Mouse (Mus musculus) frontal cortex, postnatal 36 days (tissue): ENCODE results near the gene Adora1.
A peak's percentile ranks its signal among the peaks of the same experiment; 100 is the strongest.
"Not testable (repeated sequence)": the region's sequence is repeated elsewhere in the genome, so short reads cannot be mapped to it uniquely, and the experiment has no call there.

ENCODE experiments used
- DNase-seq, 2 experiments: peaks; one replicate each; pipeline ENCODE4 v3.0.0; 2022; ENCODE audit warnings: low spot score in 2 of 2

Gene Adora1

DNA sequence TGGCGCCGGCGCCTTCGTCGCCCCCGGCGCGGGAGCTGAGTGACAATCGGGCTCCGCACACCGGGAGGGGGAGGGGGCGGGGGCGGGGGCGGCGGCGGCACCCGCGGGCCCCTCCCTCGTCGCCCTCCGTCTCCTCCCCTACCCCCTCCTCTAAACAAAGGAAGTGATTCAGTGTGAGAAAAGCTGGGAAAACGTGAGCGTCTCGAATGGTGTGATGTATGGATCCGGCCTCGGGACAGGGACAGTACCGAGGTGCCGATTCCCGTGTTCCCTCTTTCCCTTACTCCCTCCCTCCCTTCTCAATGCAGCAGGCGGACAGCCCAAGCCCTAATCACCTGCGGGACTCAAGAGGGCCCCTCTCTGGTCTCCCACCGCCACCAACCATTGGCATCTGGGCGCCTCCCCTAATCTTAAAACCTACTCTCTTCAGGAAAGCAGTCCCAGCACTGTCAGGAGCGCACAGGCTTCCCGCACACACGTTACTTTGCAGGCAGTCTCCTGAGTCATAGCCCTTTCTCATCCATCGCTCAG is at the start of gene Adora1:
Gene Adora1, minus strand, starts transcription at position 41 of the 531 bp plus-strand sequence.
- no peak for DNase-seq

DNA sequence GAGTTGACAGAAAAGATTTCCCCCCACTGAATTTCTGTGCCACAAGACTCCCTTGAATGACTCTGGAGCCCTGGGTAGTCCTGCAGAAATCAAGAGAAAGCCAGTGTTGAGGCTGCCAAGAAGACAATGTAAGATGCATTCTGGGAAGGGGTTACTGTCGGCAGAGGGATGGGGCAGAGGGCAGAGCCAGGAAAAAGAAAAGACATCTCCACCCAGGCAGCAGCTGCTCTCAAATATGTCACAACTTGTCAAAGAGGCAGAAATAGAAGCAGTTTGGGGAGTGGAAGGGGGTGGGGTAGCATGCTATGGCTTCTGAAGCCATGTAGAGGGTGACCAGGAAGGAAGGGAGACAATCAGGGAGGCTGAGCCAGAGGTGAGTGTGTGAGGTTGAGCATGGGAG is 47.9 kb upstream of the Adora1 start:
- DNase-seq, result no peak

DNA sequence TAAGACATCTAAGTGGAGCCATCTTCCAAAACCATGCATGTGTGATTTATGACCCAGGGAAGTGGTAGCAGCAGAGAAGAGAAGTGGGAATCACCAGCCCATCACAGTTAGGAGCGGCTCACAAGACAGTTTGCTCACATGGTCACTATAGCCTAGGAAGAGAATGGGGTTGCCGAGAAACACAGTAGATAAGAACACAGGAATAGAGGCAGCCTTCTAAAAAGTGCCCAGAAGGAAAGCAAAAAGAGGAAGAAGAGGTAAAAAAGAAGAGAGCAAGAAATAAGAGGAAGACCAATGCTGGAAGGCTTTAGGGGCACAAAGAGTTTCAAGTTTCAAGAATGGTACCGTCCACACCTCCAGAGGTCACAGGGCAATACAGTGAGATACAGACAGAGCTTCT is 47.1 kb upstream of the Adora1 start:
- DNase-seq, result no peak

DNA sequence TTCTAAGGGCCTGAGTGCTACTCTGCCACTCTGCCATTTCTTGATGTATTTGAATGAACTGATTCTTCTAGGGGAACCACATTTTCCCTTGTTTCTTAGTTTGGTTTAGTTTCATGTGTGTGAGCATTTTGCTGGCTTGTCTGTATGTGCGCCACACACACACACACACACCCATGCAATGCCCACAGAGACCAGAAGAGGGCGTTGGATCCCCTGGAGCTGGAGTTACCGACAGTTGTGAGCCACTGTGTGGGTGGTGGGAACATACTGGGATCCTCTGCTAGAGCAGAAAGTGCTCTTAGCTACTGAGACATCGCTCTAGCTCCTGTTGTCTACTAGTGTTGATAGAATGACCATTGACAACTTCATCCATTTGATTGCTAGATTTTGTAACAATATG is 46.3 kb upstream of the Adora1 start:
- no peak for DNase-seq

DNA sequence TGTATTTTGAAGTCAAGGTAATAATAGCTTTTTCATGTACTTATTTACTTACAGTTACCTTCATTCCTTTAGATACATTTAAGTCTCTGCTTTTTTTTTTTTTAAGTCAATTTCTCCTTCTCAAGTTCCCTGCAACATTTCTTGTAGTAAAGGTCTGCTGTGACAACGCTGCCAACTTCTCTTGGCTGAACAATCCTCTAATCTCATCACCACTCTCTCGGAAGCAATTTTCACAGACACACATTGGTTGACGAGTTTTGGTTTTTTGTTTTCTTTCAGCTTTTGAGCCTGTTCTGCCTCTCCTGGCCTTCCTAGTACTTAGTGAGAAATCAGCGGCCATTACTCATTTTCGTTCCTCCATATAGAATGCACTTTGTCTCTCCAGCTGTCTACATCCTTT is 44.9 kb upstream of the Adora1 start:
- DNase-seq, result no peak

DNA sequence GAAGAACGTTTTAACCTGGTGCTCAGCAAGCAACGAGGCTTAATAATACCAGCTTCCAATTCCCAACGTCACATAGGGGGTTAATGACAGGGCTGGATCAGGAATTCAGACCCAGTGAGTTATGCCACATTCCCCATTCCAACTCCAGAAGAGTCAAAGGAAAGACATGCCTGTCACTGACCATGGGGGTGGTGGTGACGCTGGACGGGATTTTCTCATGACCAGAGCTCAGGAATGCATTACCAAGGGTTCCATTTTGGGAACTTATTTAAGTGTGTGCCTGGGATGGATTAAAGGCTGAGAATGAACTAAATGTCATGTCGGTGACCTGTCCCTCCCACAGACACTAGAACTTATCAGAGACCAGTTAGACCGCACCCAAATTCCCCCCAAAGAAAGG is 41.6 kb upstream of the Adora1 start:
- no peak for DNase-seq

DNA sequence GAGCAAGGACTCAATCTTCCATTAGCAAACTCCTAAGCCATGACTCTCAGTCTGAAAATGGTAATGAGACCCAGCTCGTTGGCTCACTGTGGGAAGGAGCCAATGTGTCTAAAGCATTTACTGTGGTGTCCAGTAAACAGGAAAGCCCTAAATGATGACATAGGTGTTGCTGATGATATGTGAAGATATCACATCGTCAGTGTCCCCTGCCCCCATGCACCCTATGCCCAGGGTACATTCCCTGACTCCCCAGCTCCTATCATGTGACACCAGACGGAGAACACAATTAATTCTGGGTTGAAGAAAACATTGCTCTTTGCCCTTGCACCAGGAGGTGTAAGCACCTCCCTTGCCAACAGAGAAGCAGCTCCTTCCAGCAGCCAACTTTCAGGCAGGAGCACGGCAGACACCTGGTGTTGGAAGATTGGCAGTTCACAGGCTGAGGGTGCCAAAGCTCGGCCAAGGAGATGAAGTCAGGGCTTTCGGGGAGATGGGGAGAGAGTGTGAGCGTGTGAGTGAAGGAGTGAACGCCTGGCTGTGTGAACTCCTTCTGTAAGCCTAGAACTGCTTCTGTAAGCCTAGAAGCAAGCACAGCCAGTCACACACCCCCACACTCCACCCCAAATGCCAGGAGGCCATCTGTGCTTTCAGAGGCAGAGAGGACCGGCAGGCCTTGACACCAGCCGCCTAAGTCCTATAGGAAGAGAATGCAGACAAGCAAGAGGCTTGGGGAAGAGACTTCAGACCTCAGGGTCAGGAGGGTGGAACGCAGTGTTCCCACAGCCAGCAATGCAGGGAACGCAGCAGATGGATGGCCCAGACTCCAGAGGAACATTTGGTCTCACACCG is 40.6 kb upstream of the Adora1 start:
- peak; percentile 46 to 60 for DNase-seq

DNA sequence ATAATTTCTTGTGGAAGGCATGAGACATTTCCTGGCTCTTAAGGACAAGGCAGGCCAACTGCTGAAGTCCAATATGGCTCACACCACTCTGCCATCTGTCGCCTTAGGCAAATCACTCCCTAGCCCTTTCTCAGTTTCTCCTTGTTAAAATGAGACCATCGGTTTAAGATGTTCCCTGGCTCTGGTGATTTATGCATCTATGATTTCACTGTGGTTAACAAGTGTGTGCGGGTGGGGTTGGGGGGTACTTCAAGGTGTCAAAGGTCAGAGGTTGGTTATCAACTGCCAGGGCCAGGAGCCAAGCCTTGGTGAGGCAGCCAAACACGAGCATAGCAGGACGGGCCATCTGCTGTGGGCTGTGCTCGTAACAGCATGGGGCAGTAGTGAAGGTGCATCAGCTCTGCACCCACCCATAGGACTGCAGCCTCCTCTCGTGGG is 39.3 kb upstream of the Adora1 start:
- DNase-seq, result no peak

DNA sequence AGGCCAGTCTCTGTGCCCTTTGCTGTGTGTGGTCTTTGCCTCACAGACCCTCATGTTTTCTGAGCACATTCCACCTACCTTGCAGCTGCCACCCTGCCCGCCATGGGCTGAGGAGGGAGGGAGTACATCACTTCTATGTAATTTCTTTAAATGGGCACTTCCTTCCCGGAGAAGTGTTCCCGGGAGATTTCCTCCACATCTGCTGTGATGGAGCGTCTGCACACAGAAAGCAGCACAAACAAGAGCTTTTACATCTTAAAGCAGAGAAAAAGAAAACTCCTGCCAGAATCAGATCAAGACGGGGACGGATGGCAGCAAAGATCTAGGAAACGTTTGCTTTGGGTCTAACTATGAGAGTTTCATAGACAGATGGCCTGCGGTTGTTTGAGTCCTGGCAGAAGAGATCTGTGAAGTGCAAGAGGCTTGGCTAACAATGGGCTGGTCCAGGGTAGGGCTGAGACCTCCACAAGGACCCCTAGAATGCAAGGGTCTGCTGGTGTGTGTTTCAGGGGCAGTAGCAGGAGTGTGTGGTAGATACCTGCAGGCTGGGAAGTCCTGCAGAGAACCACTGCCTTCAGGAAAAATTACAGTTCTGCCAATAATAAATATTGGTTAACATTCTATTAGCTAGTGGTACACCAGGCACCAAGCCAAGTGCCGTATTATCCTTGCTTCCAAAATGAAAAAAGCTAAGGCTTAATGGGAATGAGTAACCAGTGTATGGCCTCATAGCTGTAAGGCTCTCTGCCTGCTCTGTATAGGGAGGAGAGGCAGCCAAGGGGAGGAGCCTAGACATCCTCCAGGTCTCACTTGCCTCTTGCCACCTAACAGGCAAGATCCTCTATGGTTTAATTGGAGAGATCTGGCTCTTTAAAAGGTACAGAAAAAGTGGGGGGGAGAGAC is 38.5 kb upstream of the Adora1 start:
- peak; percentile 43 to 67 for DNase-seq

DNA sequence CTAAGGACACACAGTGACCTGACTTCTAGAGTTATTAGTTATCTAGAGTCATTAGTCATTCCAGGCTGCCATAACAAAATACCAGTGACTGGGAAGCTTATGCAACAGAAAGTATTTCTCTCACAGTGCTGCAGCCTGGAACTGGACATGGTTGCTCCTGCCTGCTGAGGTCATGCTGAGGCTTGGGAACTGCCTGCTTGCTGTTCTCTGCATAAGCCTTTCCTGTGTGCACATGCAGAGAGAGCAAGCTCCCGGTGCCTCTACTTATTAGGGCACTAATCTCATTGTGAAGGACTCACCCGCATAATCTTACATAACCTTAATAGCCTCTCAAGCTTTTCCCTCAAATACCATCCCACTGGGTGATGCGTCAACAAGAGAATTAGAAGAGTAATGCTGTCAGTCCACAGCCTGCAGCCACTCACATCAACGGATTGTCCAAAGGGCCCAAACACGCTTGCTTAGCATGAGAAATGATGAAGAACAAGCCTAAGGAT is 37.6 kb upstream of the Adora1 start:
- DNase-seq, result no peak

DNA sequence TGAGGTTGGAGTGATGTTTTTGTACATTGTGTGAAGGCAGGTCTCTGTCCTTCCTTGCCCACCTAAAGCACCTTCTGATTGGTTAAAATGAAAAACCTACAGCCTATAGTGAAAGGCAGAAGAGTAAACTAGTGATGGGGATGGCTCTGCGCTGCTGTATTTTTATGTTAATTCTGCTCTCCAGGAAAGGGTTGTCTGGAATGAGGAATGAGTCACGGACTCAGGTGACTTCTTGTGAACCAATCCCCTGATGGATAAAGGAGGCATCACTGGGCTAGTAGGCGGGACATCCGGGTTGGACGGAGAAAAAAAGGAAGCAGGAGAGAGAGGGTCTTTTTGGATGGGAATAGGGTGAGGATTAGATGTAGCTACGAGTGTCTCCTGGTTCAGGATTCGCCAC is 34.8 kb upstream of the Adora1 start:
- DNase-seq, result no peak

DNA sequence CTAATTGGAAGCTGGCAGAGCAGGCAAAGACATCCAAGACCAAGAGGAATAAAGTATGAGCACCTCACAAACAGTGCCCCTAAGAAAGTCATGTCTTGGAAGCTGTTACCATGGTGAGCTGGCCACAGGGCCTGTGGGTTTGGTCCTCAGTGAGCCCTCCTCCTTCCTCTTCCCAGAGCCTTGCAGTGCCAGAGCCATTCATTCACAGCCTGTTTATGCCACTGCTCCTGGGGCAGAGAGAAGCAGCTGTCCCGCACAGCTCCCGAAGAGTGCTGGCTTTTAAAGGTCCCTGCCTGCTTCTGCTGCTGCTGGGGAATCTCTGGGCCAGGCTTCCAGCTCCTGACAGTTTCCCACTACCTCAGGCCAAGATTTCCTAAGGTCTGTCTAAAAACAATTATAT is 30.6 kb upstream of the Adora1 start:
- DNase-seq, result no peak

DNA sequence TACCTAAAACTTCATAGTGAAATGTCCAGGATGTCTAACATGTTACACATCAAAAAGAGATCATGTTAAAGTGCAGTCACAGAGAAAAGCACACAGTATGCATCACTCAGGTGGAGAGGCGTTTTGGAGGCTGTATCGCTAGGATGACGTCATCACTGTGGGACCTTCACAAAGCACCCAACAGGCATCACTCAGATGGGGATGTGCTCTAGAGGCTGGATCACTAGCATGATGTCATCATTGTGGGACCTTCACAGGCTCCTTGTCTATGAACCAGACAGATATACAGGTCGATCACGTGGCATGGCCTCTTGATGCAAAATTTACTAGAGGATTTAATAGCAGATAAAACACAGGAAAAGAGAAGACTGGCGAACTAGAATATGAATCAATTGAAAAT is 29.1 kb upstream of the Adora1 start:
- no peak for DNase-seq

DNA sequence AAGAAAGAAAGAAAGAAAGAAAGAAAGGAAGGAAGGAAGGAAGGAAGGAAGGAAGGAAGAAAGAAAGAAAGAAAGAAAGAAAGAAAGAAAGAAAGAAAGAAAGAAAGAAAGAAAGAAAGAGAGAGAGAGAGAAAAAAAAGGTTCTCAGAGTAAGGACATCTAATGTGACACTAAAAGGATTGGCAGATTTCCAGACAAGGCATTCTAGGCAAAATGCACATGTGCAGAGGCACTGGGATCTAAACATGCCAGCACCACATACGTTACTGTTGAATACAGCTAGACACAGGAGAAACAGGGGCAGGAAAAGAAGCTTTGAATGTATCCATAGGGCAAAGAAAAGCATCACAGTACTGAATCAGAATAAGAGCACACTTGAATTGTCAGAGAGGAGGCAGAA is 14.4 kb upstream of the Adora1 start:
- not testable (repeated sequence) for DNase-seq

DNA sequence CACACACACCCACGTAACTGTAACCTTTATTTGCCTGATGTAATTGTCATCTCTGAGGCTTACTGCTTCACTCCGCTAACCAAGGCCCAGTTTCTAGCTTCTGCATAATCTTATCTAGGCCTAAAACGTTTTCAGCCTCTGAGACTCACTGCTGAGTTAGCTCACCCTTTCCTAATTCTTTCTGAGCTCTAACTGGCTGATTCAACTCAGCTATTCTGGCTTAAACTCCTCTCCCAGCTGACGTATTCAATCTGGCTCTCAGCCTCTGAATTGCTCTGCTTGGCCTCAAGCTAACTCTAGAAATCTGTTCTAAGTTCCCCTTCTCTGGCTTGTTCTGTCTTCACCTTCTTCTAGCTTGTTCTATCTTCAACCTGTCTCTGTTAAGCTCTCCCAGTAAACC is 11.4 kb upstream of the Adora1 start:
- peak in 1 of 2 experiments; percentile 41 for DNase-seq

DNA sequence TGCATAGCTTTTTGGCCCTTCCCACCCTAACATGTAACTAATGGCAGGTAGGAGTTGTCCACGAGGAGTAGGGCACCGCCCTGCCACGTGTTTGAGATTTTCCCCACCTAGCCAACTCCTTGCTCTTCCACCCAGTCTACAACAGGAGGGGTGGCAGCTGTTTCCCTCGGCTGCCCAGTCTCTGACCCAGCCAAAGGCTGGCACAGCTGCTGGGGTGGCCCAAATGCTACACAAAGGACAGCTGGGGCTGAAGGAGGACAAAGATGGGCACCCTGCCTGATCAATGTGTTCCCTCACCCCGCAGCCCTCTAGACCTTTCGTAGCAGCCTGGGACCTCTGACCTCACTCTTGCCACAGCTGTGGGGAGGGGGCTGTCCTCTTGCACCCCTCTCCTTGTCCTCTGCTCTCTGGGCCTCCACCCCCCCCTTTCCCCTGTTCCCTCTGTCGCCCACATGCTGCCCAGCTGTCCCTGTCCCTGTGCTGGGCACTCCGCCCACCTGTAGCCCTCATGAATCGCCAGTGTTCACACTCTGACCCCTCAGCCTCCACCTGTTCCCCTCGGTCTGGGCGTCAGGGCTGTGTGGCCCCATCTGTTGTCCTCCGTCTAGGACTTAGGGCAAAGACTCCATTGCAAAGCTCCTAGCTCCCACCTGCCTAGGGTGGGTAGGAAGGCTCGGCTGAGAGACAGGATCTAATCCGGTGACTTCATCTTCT is 9.9 kb upstream of the Adora1 start:
- DNase-seq, result no peak

DNA sequence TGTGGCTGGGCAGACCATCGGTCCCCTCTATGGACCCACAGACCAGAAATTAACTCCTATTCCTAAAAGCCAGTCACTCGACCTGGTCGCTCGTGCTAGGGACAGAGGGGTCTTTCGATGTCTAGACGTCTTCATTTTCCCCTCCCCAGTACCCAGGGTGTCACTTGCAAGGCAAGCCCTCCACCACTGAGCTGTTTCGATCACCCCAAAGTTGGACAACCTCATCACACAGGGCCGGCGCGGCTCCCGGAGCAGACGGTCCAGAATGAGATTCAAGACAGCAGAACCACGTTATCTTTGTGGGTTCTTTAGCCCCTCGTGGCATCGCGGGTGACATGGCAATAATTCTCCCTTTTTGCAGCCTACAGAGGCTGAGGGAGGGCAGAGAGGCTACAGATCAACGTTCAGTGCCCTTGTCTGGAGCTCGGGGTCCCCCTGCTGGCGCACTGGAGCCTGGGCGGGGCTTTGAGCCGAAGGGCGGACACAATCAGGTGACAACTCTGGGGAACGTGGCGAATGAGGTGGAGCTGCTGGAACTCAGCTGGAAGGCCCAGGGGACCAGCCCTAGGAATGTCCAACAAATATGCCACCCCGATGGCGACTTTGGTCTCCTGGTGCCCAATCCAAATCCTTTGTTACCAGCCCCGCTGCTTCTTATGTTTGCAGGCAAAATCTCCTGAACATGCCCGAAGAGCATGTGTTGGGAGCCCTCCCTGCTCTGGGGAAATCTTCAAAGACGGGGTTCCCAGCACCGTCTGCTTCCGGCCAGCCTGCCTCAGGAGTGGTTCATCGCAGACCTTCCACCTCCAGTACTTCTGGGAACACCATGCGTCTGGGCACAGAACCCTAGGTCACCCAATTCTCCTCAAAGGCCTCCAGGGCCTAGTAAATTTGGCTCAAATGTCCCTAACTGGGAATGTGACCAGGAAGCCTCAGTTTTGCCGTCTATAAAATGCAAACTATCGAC is 9.0 kb upstream of the Adora1 start:
- DNase-seq, result peak; percentile 87 to 94

DNA sequence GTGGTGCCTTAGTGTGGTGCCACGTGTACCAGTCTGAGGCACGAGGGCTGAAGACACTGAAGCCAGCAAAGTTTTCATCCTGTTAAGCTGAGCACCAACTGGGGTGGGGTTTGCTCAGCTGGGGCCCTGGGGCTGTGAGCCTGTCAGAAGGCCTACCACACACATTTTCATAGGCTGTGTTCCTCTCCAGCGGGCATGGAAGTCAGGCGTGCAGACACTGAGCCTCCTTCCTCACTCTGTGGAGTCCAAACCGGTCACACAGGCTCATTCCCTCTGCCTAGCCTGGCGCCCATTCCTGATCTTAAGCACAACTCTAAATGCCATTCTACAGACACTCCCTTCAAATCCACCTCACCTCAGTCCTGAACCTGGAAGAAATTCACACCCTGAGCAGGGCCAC is 8.3 kb upstream of the Adora1 start:
- no peak for DNase-seq

DNA sequence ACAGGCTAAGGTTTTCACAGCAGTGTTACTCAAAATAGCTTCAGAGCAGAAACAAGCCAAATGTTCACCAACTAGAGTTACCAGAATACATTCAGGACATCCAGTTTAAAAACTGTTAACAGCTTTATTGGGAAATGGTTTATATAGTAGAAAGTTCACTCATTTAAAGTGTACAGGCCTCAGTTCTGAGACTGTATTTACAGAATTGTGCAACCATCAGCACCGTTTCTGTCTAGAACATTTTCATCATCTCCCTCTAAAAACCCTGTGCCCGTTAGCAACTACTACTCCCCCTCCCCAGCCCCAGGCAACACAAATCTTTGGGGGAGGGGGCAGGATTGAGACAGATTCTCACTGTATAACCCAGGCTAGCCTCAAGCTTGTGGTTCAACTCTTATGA is 7.1 kb upstream of the Adora1 start:
- DNase-seq, result no peak

DNA sequence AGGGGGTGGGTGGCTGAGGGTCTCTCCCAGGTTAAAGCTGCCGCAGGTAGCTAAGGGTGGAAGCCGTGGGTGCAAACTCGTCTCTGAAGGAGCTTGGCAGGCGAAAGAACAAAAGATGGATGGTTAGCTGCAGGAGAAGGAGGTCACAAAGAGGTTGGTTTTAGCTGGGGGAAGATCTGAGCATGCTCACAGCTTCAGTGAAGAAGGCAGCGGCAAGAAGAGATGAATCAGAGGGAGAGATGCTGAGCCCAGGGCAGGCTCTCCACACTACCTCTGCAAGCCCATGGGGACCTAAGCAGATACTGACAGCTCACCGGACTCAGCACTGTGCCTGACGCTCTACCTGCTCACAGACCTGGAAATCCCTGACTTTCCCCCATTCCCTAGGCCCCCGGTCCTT is 6.1 kb upstream of the Adora1 start:
- DNase-seq, result no peak

DNA sequence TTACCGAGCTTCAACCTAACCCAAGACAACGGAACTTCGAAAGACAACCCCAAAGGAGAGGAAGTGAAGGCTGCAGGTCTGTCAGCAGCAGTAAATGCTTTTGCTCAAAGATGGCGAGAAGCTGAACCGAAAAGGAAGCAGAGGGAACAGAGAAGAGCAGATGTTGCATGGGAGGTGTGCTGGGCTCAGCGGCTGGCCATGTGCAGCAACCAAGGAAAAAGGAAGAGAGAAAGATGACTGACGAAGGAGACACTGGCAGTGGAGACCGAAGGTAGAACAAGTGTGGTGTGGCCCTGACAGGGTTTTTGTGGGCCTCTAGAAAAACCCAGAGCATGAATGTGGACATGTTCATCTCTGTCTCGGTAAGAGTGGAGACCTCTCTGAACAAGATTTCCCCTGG is 5.5 kb upstream of the Adora1 start:
- peak in 1 of 2 experiments; percentile 60 for DNase-seq
